Mouse (Mus musculus): ENCODE measurements around the gene Aagab.

GRCm38 (mm10) chr9:63568808-63569207 lies 33.7 kb upstream of the Aagab start:
- TF ChIP-seq CTCF (IDR thresholded peaks at IDR 0.05 in 2 of 3, conservative IDR thresholded peaks at IDR 0.05 in 1 of 3; ENCODE audit: control insufficient read depth in 1 of 3, insufficient read depth in 1 of 3, low read depth in 2 of 3, low read length in 3 of 3, poor library complexity in 1 of 3, severe bottlenecking in 1 of 3), result no peak
- no peak for TF ChIP-seq TBP (IDR thresholded peaks at IDR 0.05; ENCODE audit: low read depth, low read length)
- TF ChIP-seq SMC3 (IDR thresholded peaks at IDR 0.05; ENCODE audit: low read depth, low read length), result no peak
- TF ChIP-seq MYB (IDR thresholded peaks at IDR 0.05; ENCODE audit: low read depth, low read length), result no peak
- no peak for TF ChIP-seq ZC3H11A (IDR thresholded peaks at IDR 0.05; ENCODE audit: low read depth, low read length)
- TF ChIP-seq GATA1 (IDR thresholded peaks at IDR 0.05; ENCODE audit: low read depth, low read length), result no peak
- no peak for TF ChIP-seq KAT2A (conservative IDR thresholded peaks at IDR 0.05; ENCODE audit: low read depth, low read length)
- no peak for TF ChIP-seq MXI1 (IDR thresholded peaks at IDR 0.05; ENCODE audit: low read depth, low read length)
- no peak for TF ChIP-seq POLR2A (IDR thresholded peaks at IDR 0.05; ENCODE audit: control insufficient read depth in 1 of 2, insufficient read depth in 1 of 2, low read depth in 1 of 2, low read length in 2 of 2, poor library complexity in 1 of 2)
- no peak for TF ChIP-seq NRF1 (IDR thresholded peaks at IDR 0.05; ENCODE audit: insufficient read depth, low read depth, low read length, poor library complexity, severe bottlenecking)
- TF ChIP-seq MAFK (IDR thresholded peaks at IDR 0.05; ENCODE audit: borderline replicate concordance, low read depth, low read length), result no peak
- TF ChIP-seq USF1 (IDR thresholded peaks at IDR 0.05; ENCODE audit: low read depth, low read length), result no peak
- TF ChIP-seq ZNF384 (IDR thresholded peaks at IDR 0.05; ENCODE audit: low read depth, low read length), result no peak
